Mouse (Mus musculus): ENCODE measurements around the gene Vwc2l. TPM values are rescaled to one million over a fixed set of nuclear protein-coding genes. Genes with fewer than 3 reads are reported as not detected.

Vwc2l gene
- polyA plus RNA-seq, 1 experiment from 2014 or later: not detected

- ChIA-PET CTCF (no interaction called here), POLR2A (no interaction called here)
- ATAC-seq (no peak), DNase-seq (ENCODE audit: low read depth, low spot score) (no peak)
- in situ Hi-C loops (cut with MboI; ENCODE audit: low pct_unique_long_range_greater_than_20kb): no loop called here
- peaks cover 6% of the 10 kb centered on the region for H3K27me3 ChIP-seq
- TF ChIP-seq CTCF (IDR thresholded peaks at IDR 0.05): no peak
These were observed 116.7 kb downstream of the Vwc2l start for GRCm38 (mm10) chr1:70842222-70842621.

GRCm38 (mm10) chr1:70845276-70845675, 119.8 kb downstream of the Vwc2l start:
- ChIA-PET CTCF (no interaction called here), POLR2A (no interaction called here)
- ATAC-seq (no peak), DNase-seq (ENCODE audit: low read depth, low spot score) (no peak)
- in situ Hi-C loops (cut with MboI; ENCODE audit: low pct_unique_long_range_greater_than_20kb): no loop called here
- no peak for TF ChIP-seq CTCF (IDR thresholded peaks at IDR 0.05)
- peaks cover 15% of the 10 kb centered on the region for H3K27me3 ChIP-seq

DNA sequence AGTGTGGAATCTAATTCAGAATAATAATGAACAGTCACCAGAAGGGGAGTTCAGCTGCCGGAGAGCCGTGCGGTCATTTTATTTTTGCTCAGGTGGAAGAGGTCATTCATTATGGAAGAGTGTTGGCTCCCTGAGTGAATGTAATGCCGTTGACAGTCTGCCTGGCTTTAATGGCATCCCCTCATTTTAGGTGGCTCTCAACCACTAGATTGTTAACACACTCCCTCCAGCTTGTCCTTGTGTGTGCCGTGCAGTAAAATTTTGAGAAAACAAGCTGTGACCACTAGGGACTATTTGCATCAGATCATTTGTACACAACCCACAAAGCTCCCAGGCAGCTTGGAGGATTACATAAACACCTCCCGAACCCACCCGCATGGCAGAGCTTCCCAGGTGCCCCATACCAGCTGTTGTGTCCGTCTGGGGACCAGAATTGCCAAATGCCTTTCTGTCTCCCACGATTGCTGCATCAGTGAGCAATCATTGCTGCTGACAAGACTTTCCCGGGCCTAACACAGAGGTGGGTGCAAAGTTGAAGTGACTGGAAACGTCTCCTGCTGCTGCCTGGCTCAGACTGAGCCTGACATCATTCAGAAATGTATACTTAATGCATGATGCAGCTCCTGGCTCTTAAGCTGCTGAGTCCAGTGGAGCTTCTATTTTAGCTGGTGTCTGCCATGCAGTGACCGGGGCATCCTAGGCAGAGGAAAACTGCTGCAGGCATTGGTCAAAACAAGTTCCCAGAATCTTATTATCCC, 126.3 kb downstream of the Vwc2l start:
- ChIA-PET CTCF (no interaction called here), POLR2A (no interaction called here)
- no peak for TF ChIP-seq CTCF (IDR thresholded peaks at IDR 0.05)
- in situ Hi-C loops (cut with MboI; ENCODE audit: low pct_unique_long_range_greater_than_20kb): no loop called here
- H3K27me3 ChIP-seq: peaks cover 11% of the 10 kb centered on the region
- ATAC-seq (no peak), DNase-seq (ENCODE audit: low read depth, low spot score) (no peak)

DNA sequence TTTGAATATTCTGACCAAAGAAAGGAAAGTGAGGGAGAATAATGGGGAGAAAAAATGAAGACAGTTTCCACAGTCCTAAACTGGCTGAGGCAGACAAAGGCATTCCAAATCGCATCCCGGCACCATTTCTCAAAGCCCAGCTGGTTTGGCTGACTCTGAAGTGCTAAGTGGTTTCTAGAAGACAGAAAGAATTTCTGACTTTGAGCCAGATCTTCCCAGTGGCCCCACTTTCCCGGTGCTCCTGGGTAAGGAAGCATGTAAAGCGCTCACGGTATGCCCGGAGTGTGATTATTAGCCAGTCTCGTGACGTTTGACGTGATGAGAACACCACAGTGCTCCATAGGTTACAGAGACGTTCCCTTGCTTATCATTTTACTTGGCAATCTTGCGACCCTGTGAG, 127.9 kb downstream of the Vwc2l start:
- DNase-seq (ENCODE audit: low read depth, low spot score) (no peak), ATAC-seq (no peak)
- POLR2A ChIA-PET: no interaction called here
- in situ Hi-C loops (cut with MboI; ENCODE audit: low pct_unique_long_range_greater_than_20kb): no loop called here
- CTCF ChIA-PET: interaction anchor here (0.9 kb wide), 1 partner anchor 13 kb away, joined by 3 read pairs; no protein-coding TSS in a partner anchor
- no peak for TF ChIP-seq CTCF (IDR thresholded peaks at IDR 0.05)
- peaks cover 5% of the 10 kb centered on the region for H3K27me3 ChIP-seq

GRCm38 (mm10) chr1:70855912-70856311, 130.4 kb downstream of the Vwc2l start:
- in situ Hi-C loops (cut with MboI; ENCODE audit: low pct_unique_long_range_greater_than_20kb): no loop called here
- ChIA-PET CTCF (interaction anchor here (1.8 kb wide), 1 partner anchor 10 kb away, joined by 3 read pairs; no protein-coding TSS in a partner anchor), POLR2A (no interaction called here)
- ATAC-seq (no peak), DNase-seq (ENCODE audit: low read depth, low spot score) (no peak)
- no peak for TF ChIP-seq CTCF (IDR thresholded peaks at IDR 0.05)
- peaks cover 2% of the 10 kb centered on the region for H3K27me3 ChIP-seq

GRCm38 (mm10) chr1:70861672-70862071, 136.2 kb downstream of the Vwc2l start:
- ATAC-seq (no peak), DNase-seq (ENCODE audit: low read depth, low spot score) (no peak)
- peaks cover 2% of the 10 kb centered on the region for H3K27me3 ChIP-seq
- ChIA-PET POLR2A (no interaction called here), CTCF (no interaction called here)
- no peak for TF ChIP-seq CTCF (IDR thresholded peaks at IDR 0.05)
- in situ Hi-C loops (cut with MboI; ENCODE audit: low pct_unique_long_range_greater_than_20kb): no loop called here

- ATAC-seq (no peak), DNase-seq (ENCODE audit: low read depth, low spot score) (no peak)
- in situ Hi-C loops (cut with MboI; ENCODE audit: low pct_unique_long_range_greater_than_20kb): no loop called here
- no peaks in the 10 kb centered on the region for H3K27me3 ChIP-seq
- TF ChIP-seq CTCF (IDR thresholded peaks at IDR 0.05): no peak
- CTCF ChIA-PET: interaction anchor here (0.6 to 0.9 kb wide), 2 partner anchors 12 to 31 kb away, joined by 3 read pairs; no protein-coding TSS in a partner anchor
- POLR2A ChIA-PET: no interaction called here
These were observed 140.6 kb downstream of the Vwc2l start for GRCm38 (mm10) chr1:70866137-70866536.

DNA sequence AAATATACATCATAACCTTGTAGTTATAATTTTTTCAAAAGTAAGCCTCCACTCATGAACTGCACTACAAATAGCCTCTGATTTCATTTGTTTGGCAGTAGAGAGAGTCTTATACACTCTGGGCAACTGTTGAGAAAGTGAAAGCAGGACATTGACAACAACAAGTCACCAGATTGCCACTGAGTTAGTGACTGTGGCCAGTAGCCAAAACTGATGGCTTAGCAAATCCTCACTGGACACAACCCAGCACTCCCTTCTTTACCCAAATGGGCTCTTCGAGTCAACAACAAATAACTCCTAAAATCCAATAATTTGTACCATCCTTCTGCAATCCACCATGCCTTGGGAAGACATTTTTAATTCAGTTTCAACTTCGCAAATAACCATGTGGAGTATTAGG, 155.0 kb downstream of the Vwc2l start:
- ChIA-PET CTCF (no interaction called here), POLR2A (no interaction called here)
- ATAC-seq: no peak
- DNase-seq (ENCODE audit: low read depth, low spot score): no peak
- TF ChIP-seq CTCF (IDR thresholded peaks at IDR 0.05): no peak
- in situ Hi-C loops (cut with MboI; ENCODE audit: low pct_unique_long_range_greater_than_20kb): no loop called here
- peaks cover 7% of the 10 kb centered on the region for H3K27me3 ChIP-seq

- ChIA-PET POLR2A (no interaction called here), CTCF (interaction anchor here (1.2 kb wide), 1 partner anchor 21 kb away, joined by 3 read pairs; no protein-coding TSS in a partner anchor)
- H3K27me3 ChIP-seq: peaks cover 7% of the 10 kb centered on the region
- ATAC-seq: no peak
- no peak for DNase-seq (ENCODE audit: low read depth, low spot score)
- TF ChIP-seq CTCF (IDR thresholded peaks at IDR 0.05): no peak
- in situ Hi-C loops (cut with MboI; ENCODE audit: low pct_unique_long_range_greater_than_20kb): no loop called here
These were observed 155.8 kb downstream of the Vwc2l start for GRCm38 (mm10) chr1:70881269-70881668.

DNA sequence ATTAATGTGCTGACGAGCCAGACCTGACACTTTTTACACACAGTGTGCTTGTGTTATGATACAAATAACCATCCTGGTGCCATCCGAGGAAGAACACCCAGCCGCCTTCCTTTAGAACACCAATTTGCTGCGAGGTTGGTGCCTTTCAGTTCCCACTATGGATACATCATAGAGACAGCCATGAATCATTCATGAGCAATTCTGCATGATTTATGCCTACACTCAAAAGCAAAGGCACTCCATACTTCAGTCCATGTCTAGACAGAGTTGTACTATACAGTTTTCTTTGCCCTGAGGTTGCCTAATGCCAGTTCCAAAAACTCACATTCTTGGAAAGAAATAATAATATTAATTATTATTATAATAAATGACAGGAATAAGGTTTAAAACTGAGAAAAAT, 158.6 kb downstream of the Vwc2l start:
- POLR2A ChIA-PET: no interaction called here
- TF ChIP-seq CTCF (IDR thresholded peaks at IDR 0.05): no peak
- in situ Hi-C loops (cut with MboI; ENCODE audit: low pct_unique_long_range_greater_than_20kb): no loop called here
- peaks cover 7% of the 10 kb centered on the region for H3K27me3 ChIP-seq
- no peak for ATAC-seq
- CTCF ChIA-PET: no interaction called here
- no peak for DNase-seq (ENCODE audit: low read depth, low spot score)

GRCm38 (mm10) chr1:70902311-70902710, 176.8 kb downstream of the Vwc2l start:
- ATAC-seq: no peak
- TF ChIP-seq CTCF (IDR thresholded peaks at IDR 0.05): no peak
- CTCF ChIA-PET: no interaction called here
- DNase-seq (ENCODE audit: low read depth, low spot score): no peak
- in situ Hi-C loops (cut with MboI; ENCODE audit: low pct_unique_long_range_greater_than_20kb): no loop called here
- peaks cover 13% of the 10 kb centered on the region for H3K27me3 ChIP-seq
- POLR2A ChIA-PET: interaction anchor here (0.5 kb wide), 1 partner anchor 25 kb away, joined by 3 read pairs; no protein-coding TSS in a partner anchor

DNA sequence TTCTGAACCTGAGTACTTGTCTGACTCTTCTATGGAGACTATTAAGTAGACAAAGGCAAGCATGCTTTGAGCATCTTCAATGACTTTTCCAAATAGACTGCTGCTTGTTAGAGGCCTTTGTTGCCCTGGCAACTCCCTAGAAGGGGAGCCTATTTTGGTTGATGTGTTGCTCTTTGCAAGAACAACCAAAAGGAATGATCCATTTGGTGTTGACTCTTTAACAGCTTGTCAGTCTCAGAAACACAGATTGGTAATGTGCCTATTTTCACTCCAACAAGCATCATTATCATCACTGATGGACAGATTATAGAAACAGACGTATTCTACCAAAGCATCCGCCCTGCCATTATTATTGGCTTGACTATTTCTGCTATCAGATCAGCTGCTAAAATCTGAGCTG, 181.9 kb downstream of the Vwc2l start:
- TF ChIP-seq CTCF (IDR thresholded peaks at IDR 0.05): no peak
- peaks cover 11% of the 10 kb centered on the region for H3K27me3 ChIP-seq
- in situ Hi-C loops (cut with MboI; ENCODE audit: low pct_unique_long_range_greater_than_20kb): no loop called here
- CTCF ChIA-PET: no interaction called here
- POLR2A ChIA-PET: no interaction called here
- DNase-seq (ENCODE audit: low read depth, low spot score): no peak
- ATAC-seq: no peak

Measured in Patski (cell line).